Mouse (Mus musculus) E14TG2a.4 (cell line): ENCODE data around the gene Gper1.

ENCODE experiments used
- CTCF ChIP-seq: conservative IDR thresholded peaks from 2 replicates; pipeline ENCODE4 v1.5.1; 2014; ENCODE audit warnings: low read length
- NANOG ChIP-seq: IDR thresholded peaks from 2 replicates; pipeline ENCODE4 v1.6.1; 2014; ENCODE audit warnings: borderline replicate concordance, low read length, mixed read lengths
- POU5F1 ChIP-seq: IDR thresholded peaks from 2 replicates; pipeline ENCODE4 v1.6.1; 2014; ENCODE audit warnings: low read length, borderline replicate concordance

DNA sequence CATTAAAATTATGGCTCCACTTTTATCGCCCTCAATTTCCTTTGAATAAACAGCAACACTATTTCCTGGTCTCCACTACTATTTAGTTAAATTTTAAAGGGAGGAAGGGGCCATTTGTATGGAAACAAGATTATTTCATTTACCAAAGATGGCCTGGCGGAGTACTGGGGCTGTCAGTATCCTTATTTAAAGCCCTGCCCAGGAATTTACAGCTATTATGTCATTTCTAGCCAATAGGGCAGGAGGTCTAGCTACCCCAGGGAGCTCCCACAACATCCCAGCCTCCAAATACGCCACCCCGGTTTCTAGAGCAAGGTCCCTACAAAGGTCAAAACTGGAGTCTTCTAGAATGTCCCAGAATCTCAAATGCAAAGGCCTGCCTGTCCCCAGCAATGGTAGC lies 9.4 kb upstream of the Gper1 start:
- TF ChIP-seq CTCF: no peak
- TF ChIP-seq NANOG: no peak
- TF ChIP-seq POU5F1: no peak
